Mouse (Mus musculus): ENCODE measurements around the gene Dmrt1.

GRCm38 (mm10) chr19:25597717-25598232 lies 92.4 kb downstream of the Dmrt1 start:
- TF ChIP-seq CTCF (IDR thresholded peaks at IDR 0.05; ENCODE audit: low read depth) = no peak
- no peak for TF ChIP-seq EP300 (IDR thresholded peaks at IDR 0.05; ENCODE audit: low read depth)
